Mouse (Mus musculus) testis, adult 2 months (tissue): Measurements from ENCODE around the gene Slc5a4a. TPM values are rescaled to one million over a fixed set of nuclear protein-coding genes. Genes with fewer than 3 reads are reported as not detected.

Experiments
- H3K27ac ChIP-seq: fragments of 200-500 bp; 2 replicates; pipeline ENCODE4 v1.5.1; 2012; ENCODE audit warnings: low read depth, low read length; ENCODE audit not compliant: control insufficient read depth, insufficient read depth
- H3K27me3 ChIP-seq: fragments of 200-500 bp; 2 replicates; pipeline ENCODE4 v1.6.1; 2012; ENCODE audit warnings: mild to moderate bottlenecking, low read length, moderate library complexity; ENCODE audit not compliant: control insufficient read depth, insufficient read depth
- H3K36me3 ChIP-seq: fragments of 200-500 bp; 2 replicates; pipeline ENCODE4 v1.6.1; 2012; ENCODE audit warnings: mild to moderate bottlenecking, low read length; ENCODE audit not compliant: control insufficient read depth, insufficient read depth
- H3K4me1 ChIP-seq: fragments of 200-500 bp; 2 replicates; pipeline ENCODE4 v1.6.1; 2012; ENCODE audit warnings: low read length; ENCODE audit not compliant: control insufficient read depth, insufficient read depth
- H3K4me3 ChIP-seq: fragments of 200-500 bp; 2 replicates; pipeline ENCODE4 v1.5.1; 2012; ENCODE audit warnings: low read depth, mild to moderate bottlenecking, low read length, moderate library complexity, mixed read lengths; ENCODE audit not compliant: control insufficient read depth
- CTCF ChIP-seq: fragments of 200-500 bp; IDR thresholded peaks from 2 replicates; pipeline ENCODE4 v1.5.1; 2012; ENCODE audit warnings: low read depth, mild to moderate bottlenecking, inconsistent platforms, low read length, moderate library complexity; ENCODE audit not compliant: control insufficient read depth, insufficient read depth, insufficient replicate concordance
- POLR2A ChIP-seq: fragments of 200-500 bp; IDR thresholded peaks from 2 replicates; pipeline ENCODE4 v1.6.1; 2012; ENCODE audit warnings: low read depth, mild to moderate bottlenecking, inconsistent platforms, low read length, moderate library complexity; ENCODE audit not compliant: control insufficient read depth
- polyA plus RNA-seq: library from polyadenylated mRNA; depleted of rRNA; stranded (reverse); fragments of >200 nt; gene quantifications from 2 replicates; pipeline ENCODE4 v1.2.3, GENCODE M21; 2012; rRNA removed

The Slc5a4a gene
- 0.37 and 0.53 TPM in 2 replicates for polyA plus RNA-seq

DNA sequence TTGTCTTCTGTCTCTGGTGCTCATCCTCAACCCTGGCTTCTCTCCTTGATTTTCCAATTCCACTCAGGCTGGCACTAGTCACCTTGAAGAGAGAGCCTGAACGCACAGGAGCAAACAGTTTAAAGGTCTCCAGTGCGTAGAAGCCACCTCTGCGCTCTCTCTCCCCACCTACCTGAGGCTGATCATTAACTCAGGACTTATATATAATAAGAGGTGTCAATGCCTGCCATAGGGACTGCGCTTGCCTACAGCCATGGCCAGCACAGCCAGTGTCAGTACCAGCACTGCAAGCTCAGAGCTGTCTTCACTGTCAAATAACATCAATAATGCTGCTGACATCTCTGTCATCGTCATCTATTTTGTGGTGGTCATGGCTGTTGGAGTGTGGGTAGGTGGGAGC is at the start of gene Slc5a4a:
Gene Slc5a4a (plus strand): TSS at position 174 of the 400 bp plus-strand sequence.
- H3K4me3 ChIP-seq = no peak within 1 kb of the TSS
- H3K27me3 ChIP-seq = no peaks in the 10 kb centered on the region
- TF ChIP-seq POLR2A (no peak), CTCF (no peak)
- no peak within 1 kb of the TSS for H3K27ac ChIP-seq
- no peaks in the 10 kb centered on the region for H3K4me1 ChIP-seq
- no peaks in the 10 kb centered on the region for H3K36me3 ChIP-seq

DNA sequence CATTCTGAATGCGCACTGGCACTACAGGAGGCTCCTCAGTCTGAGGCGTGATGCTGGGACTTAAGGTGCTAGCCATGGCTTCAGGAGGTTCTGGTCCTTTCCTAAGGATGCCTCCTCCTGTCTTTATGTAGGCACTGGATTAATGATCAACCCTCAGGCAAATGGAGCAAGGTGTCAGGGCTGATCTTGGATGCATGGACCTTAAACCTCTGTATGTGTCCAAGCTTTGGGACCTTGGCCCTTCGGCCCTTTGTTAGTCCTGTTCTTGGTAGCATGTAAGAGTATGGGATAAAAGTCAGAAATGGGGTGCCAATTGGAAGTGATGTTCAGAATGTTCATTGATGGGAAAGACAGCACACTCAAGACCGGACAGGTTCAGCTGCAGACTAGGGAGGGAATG is 36.4 kb upstream of the Slc5a4a start, which contains the start of gene Slc5a4b:
Gene Slc5a4b (minus strand): TSS at position 101 of the 400 bp plus-strand sequence.
- no peaks in the 10 kb centered on the region for H3K27me3 ChIP-seq
- TF ChIP-seq CTCF (no peak), POLR2A (no peak)

DNA sequence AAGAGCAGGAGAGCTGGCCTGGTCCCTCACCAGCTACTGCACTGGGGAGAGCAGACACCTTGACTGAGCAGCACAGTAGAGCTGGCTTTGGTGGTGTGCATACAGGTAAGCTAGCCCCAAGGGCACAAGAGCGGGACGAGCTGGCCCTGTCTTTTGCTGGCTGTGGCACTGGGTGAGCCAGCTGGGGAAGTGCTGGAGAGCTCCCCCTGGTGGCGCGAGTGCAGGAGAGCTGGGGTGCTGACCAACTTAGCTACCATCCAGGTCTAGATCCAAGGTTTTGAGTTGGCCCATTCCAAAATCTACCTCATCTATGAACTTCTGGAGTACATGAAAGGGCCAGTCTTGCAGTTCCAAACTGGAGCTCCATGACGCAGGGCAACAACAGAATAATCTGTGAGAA is 29.3 kb upstream of the Slc5a4a start:
- no peaks in the 10 kb centered on the region for H3K36me3 ChIP-seq
- H3K4me3 ChIP-seq = no peak overlapping the region
- TF ChIP-seq CTCF (peak; percentile 77; the same call in 1 of the 2 replicates), POLR2A (no peak)
- H3K4me1 ChIP-seq = no peaks in the 10 kb centered on the region; the same call in 1 of the 2 replicates
- H3K27me3 ChIP-seq = no peaks in the 10 kb centered on the region
- H3K27ac ChIP-seq = no peak overlapping the region

More for the DNA sequence above, 36.4 kb upstream of the Slc5a4a start, which contains the start of gene Slc5a4b:
- no peak within 1 kb of the TSS for H3K27ac ChIP-seq
- H3K36me3 ChIP-seq = no peaks in the 10 kb centered on the region
- H3K4me1 ChIP-seq = no peaks in the 10 kb centered on the region
- no peak within 1 kb of the TSS for H3K4me3 ChIP-seq

DNA sequence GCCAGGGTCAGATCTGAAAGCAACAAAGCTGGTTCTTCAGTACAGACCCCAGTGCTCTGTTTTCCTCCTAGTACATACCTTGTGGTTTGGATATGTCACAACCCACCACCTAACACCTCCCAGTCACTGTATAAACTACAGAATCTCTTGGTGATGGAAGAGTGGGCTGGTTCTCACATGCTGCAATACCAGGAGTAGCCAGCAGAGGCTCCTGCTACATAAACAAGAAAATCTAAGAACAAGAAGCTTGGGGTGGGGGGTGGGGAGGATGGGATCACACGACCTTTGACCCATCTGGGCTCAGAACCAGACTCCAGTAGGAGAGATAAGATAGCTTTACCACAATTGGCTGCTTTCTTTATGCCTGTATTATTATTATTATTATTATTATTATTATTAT is 28.5 kb upstream of the Slc5a4a start:
- H3K4me1 ChIP-seq = no peaks in the 10 kb centered on the region; the same call in 1 of the 2 replicates
- H3K27ac ChIP-seq = no peak overlapping the region
- no peak overlapping the region for H3K4me3 ChIP-seq
- H3K27me3 ChIP-seq = no peaks in the 10 kb centered on the region
- no peaks in the 10 kb centered on the region for H3K36me3 ChIP-seq
- TF ChIP-seq CTCF (no peak), POLR2A (no peak)

DNA sequence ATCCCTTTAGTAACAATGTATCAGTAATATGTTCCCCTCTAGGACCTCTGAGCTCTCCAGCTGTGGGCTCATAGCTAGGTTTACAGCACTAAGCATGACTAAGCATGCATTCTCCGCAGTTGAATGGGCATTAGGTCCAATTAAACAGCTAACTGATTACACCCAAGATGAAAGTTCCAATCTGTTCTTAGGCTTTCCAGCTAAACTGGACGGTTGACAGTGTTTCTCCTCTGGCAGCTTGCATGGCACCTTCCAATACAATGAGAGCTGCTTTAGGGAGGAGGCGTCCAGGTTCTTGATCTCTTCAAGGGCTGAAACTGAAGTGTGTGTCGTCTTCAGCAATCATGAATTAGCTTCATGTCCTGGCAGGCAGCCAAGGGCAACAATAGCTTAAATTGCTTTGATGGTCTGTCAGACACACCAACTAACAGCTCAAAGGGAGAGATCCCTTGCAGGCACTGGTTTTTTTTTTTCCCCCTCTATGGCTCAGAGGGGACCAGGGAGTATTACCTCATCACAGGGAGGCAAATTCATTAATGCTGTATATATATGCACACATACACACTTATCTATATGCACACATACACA is 27.0 kb upstream of the Slc5a4a start:
- no peaks in the 10 kb centered on the region for H3K27me3 ChIP-seq
- H3K27ac ChIP-seq = no peak overlapping the region
- H3K4me3 ChIP-seq = no peak overlapping the region
- H3K36me3 ChIP-seq = no peaks in the 10 kb centered on the region
- no peaks in the 10 kb centered on the region; the same call in 1 of the 2 replicates for H3K4me1 ChIP-seq
- TF ChIP-seq CTCF = no peak
- TF ChIP-seq POLR2A = no peak

DNA sequence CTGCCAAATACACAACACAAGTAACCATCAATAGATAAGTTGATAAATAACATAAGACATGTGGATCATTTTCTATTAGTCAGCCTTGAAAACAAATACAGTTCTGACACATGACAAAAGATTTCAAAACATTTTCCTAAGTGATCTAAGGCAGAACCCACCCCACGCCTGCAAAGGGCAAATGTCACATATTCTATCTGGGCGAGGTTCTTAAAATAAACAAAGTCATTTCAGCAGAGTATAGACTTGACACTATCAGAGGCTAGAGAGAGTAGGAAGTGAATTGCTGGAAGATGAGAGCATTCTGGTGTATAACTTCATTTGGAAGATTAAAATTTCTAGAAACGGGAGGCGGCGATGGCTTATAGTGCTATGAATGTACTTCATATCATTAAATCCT is 25.8 kb upstream of the Slc5a4a start:
- Histone ChIP-seq H3K4me3 (no peak overlapping the region), H3K27ac (no peak overlapping the region), H3K4me1 (peaks cover 3% of the 10 kb centered on the region), H3K36me3 (no peaks in the 10 kb centered on the region), H3K27me3 (no peaks in the 10 kb centered on the region)
- TF ChIP-seq POLR2A = no peak
- TF ChIP-seq CTCF = no peak

DNA sequence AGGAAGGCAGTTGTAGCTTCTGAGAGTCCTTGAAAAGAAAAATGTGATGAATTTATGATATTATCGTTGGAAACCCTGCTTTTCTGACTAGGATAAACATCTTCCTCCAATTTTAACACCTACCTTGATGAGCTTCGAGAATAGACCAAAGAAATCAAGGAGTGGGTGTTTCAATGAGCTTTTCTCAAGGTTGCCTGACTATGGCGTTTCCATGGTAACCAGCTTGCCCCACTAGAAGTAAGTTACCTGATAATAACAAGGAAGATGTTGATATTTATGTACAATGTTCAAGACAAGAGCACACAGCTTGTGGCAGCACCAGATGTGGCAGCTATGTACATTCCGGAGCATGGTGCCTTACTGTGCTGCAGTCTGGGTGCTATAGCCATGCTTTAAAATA is 14.7 kb upstream of the Slc5a4a start:
- TF ChIP-seq CTCF (no peak), POLR2A (no peak)

More for the DNA sequence above, 14.7 kb upstream of the Slc5a4a start:
- H3K36me3 ChIP-seq = no peaks in the 10 kb centered on the region
- H3K27me3 ChIP-seq = no peaks in the 10 kb centered on the region
- no peaks in the 10 kb centered on the region for H3K4me1 ChIP-seq
- H3K27ac ChIP-seq = no peak overlapping the region
- H3K4me3 ChIP-seq = no peak overlapping the region
